Mouse (Mus musculus) heart, adult 11 months (tissue): ENCODE measurements at regions not wholly inside any gene's neighbourhood (a gene's known extent, or its start where the extent isn't known, plus 50 kb on each side); places are given as distances from the start of the nearest gene placed in this dataset.

Experiments used
- DNase-seq: peaks from one replicate; pipeline ENCODE4 v3.0.0; 2022

DNA sequence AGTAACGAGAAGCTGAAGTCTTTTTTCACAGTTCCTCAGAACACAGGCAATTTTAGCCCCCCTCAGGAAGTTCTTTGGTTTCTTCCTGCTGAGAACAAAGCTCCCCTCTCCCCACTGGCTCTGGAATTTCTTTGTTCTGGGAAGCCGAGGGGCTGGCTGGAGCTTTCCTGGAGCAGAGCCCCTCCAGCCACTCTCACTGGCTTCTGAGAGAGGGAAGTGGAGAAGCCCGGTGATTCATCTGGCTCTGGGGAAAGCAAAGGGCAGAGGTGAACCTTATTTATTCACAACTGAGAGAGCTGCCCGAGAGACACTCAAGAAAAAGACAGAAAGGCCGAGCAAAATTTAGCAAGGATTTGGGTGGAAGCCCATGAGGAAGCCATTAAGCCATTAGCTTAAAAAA lies 63.9 kb downstream of the Ddx3x start:
- DNase-seq, result peak; percentile 96

- DNase-seq, result no peak
These were observed 64.4 kb downstream of the Ddx3x start for GRCm38 (mm10) chrX:13345126-13345525.

- DNase-seq, result no peak
These were observed 65.4 kb downstream of the Ddx3x start for GRCm38 (mm10) chrX:13346011-13346631.

- no peak for DNase-seq
These were observed 65.9 kb downstream of the Ddx3x start for GRCm38 (mm10) chrX:13346696-13347026.

DNA sequence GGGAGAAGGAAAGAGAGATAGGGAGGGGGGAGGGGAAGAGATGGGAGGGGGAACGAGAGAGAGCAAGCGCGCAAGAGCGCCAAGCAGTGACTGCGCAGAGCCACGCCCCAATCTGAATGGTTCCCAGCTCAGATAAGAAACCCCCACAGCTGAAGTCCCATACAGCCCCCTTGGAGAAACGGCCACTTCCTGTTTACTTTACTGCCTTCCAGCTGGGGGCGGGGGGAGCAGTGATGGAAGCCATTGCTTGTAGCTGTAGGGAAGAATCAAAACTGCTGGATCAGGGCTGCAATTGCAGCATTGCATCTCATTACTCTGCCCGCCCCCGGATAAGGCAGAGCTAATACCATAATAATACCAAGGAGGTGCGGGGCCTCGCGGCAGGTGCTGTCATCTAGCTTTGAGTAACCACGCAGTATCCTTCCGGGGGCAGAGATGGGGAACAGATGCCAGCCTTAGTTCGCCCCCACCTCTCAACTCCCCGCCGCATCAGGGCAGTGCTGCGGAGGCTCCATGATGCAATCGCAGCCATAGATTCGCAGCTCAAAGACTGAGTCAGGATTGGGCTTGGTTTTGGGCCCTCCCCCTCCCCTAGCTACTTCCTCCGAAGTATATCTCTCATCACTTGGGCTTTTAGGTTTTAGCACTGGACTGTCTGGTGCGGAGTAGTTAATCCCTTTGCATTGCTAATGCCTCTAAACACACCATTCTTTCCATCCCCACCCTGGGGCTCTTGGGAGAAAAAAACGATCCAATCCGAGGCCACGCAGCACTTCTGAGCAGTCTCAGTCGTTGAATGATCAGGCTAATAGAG lies 66.5 kb downstream of the Ddx3x start:
- peak; percentile 99 for DNase-seq

DNA sequence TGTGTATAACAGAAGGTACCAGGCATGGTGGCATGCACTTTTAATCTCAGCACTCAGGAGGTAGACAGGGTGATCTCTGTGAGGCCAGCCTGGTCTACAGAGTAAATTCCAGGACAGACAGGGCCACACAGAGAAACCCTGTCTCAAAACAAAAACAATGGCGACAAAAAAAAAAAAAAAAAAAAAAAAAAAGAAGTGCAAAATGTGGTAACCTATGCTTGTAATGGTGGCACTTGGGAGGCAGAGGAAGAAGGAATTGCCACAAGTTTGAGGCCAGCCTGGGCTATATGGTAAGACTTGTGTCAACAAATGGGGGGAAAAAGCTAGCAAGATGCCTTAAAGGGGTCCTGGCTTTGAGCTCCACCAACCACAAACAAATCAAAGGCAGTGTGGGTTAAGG lies 67.6 kb downstream of the Ddx3x start:
- no peak for DNase-seq

GRCm38 (mm10) chrX:13350461-13350860 lies 69.7 kb downstream of the Ddx3x start:
- peak; percentile 90 for DNase-seq

GRCm38 (mm10) chrX:13357149-13357783 lies 76.5 kb downstream of the Ddx3x start:
- peak; percentile 11 for DNase-seq

DNA sequence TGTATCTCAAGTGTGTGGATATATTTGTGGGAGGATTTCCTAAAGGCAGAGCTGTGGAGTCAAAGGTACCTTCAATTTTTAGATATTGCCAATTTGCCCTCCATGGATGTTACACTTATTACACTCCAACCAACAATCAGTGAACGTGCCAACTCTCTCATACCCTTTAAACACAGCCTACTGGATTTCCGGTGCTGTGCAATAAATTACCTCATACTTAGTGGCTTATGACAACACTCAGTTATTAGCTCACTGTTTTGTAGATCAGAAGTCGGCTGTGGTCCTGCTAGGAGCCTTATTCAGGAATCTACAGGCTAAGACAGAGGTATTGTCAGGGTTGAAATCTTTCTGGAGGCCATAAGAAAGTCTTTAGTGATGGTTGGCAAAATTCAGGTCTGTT lies 77.2 kb downstream of the Ddx3x start:
- no peak for DNase-seq

DNA sequence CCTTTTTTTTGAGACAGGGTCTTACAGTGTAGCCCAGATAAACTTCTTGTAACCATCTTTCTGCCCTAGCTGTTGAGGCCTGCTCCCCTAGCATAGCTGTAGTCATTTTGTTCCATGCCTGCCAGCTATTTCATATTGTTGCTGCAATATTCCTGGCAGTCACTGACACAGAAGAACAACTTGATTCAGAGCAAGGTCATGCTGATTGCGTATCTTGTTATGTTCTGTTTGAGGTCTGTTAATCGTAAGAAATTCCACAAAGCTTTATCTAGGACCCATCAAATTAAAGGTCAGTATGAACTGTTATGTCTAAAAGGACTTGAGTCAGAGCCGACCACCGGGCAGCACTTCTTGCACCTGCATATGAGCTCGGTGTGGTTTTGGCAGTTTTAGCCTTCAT lies 79.7 kb downstream of the Ddx3x start:
- no peak for DNase-seq

DNA sequence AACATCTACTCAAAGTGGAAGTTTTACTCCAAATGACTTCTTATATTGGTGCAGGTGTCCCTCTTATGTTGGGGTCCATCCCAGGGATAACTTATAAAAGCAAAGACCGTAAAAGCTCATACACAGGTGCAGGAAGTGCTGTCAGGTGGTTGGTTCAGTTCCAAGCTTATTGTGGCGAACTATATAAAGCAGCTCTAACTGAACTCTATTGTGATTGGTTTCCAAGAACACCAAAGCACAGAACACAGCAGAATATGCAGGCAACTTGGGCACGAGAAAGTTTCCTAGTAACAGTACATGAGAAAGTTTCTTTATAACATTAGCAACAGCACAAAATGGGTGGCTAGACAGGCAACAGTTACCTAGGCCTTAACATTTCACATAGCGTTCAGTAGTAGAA lies 89.5 kb downstream of the Ddx3x start:
- no peak for DNase-seq

GRCm38 (mm10) chrX:13372752-13373151 lies 92.0 kb downstream of the Ddx3x start:
- DNase-seq, result no peak

DNA sequence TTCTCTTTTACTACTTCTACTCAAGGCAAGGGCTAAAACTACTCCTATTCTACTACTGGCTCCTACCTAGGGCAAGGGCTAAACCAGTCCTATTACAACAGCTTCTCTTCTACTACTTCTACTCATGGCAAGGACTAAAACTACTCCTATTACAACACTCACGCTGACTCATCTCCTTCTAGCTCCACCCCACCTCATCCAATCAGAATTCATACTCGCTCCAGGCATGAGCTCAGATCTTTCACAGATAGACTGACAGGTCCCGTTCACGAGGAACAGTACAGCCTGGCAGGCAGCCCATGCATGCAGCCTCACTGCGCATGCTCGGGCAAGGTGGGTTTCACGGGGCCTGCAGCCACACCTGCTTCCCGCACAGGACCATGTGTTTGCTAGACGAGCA lies 79.6 kb upstream of the Nyx start:
- no peak for DNase-seq

DNA sequence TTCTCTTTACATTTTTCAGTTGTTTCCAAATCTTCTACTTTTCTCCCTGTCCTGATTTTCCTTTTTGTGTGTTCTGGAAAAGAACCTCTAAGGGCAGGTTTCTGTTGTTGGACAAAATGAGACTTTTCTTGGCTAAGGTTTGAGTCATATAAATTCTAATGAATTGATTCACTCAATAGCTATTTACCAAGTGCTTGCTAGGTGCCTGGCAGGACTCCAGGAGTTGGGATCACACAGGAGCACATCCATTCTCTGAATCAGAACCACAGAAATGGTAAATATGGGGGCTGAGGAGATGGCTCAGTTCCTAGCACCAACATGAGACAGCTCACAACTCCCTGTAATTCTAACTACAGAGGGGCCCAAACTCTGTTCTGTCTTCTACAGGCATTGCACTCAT lies 67.4 kb upstream of the Nyx start:
- DNase-seq, result no peak

- DNase-seq, result no peak
These were observed 53.2 kb upstream of the Nyx start for GRCm38 (mm10) chrX:13412726-13413125.

DNA sequence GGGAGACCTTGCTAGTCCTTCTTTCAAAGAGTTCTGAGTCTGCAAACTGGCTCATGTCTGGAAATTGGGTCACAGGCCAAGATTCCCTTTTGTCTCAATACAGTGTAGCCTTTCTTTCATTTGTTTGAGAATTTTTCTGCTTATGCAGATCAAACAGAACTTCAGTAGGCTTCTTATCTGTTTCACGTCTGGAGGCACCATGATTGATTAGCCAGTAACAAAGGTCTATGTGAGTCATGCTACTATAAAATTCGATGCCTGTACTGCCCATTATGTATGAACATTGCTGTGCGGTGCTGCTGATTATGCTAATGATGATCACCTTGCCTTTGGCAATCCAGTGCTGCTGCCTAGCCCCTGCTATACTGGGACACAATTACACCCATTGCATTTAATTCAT lies 52.8 kb upstream of the Nyx start:
- DNase-seq, result no peak
